Mouse (Mus musculus): ENCODE measurements around the gene Etfb. TPM values are rescaled to one million over a fixed set of nuclear protein-coding genes. Genes with fewer than 3 reads are reported as not detected.
A peak's percentile ranks its signal among the peaks of the same experiment; 100 is the strongest.

Gene Etfb
- polyA plus RNA-seq, 1 experiment from 2014 or later: 232 TPM

DNA sequence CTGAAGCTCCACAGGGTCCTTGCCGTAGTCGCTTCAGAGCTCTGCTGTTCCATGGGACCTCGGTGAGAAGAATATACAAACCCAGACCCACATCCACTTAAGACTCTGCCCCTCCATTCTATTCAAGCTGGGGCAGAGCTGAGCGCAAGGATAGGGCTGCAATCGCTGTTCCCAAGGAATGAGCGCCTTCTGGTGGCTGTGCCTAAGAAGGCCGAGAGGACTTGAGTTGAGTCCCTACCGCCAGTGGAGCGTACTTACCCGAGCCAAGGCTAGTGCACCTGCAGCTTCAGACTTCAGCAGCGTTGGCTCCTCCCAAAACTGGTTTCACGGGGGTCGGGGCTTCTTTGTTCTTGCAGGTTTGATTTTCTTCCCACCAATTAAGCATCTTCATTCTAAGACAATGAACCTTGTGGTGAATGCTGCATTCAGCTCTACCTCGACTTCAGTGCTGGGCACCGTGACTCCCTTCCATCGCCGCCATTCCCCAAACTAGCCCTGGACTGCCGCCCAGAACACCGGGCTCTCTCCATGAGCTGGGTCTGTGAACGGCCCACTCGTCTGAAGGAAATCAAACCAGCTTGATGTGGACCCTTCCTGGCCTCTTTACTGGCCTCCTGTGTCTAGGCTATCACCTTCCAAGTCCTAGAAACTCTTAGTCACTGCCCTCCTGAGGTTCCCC lies 51.6 kb downstream of the Etfb start:
- DNase-seq (ENCODE audit: low spot score): peak; percentile 29

Small RNA genes lying within 50 kb of the gene (microRNA-seq; reads per million reads assigned to microRNA genes)
- not detected for gene Mir7051 (ENCODE audit: borderline number of aligned reads)

Other genes starting within 250 kb of the Etfb start
- 10.0 and 10.2 TPM in 2 replicates for gene Zfp715, start 130.8 kb upstream of the Etfb start, polyA plus RNA-seq (2015; fragmentation: Nextera tagmentation; extraction: Ambion mirVana)
- 0.69 and 0.74 TPM in 2 replicates for gene Siglecf, start 92.7 kb upstream of the Etfb start, polyA plus RNA-seq (2015; fragmentation: Nextera tagmentation; extraction: Ambion mirVana)
- 0.48 and 0.49 TPM in 2 replicates for gene Siglecg, start 35.9 kb upstream of the Etfb start, polyA plus RNA-seq (2015; fragmentation: Nextera tagmentation; extraction: Ambion mirVana)
- gene Lim2, start 16.4 kb upstream of the Etfb start, polyA plus RNA-seq (2015; fragmentation: Nextera tagmentation; extraction: Ambion mirVana): not detected in 2 replicates
- gene Nkg7, start 7.0 kb upstream of the Etfb start, polyA plus RNA-seq (2015; fragmentation: Nextera tagmentation; extraction: Ambion mirVana): 94.0 and 101 TPM in 2 replicates
- not detected in 2 replicates for gene Cldnd2, start 3.3 kb upstream of the Etfb start, polyA plus RNA-seq (2015; fragmentation: Nextera tagmentation; extraction: Ambion mirVana)
- gene Gm45233, start within 50 bp of the Etfb start, polyA plus RNA-seq (2015; fragmentation: Nextera tagmentation; extraction: Ambion mirVana): 0.17 TPM in 1 of 2 replicates, not detected in the other
- gene Vsig10l, start 19.1 kb downstream of the Etfb start, polyA plus RNA-seq (2015; fragmentation: Nextera tagmentation; extraction: Ambion mirVana): 1.5 TPM in 2 replicates
- not detected in 2 replicates for gene Iglon5, start 46.0 kb downstream of the Etfb start, polyA plus RNA-seq (2015; fragmentation: Nextera tagmentation; extraction: Ambion mirVana)
- gene 4931406B18Rik, start 61.9 kb downstream of the Etfb start, polyA plus RNA-seq (2015; fragmentation: Nextera tagmentation; extraction: Ambion mirVana): not detected in 2 replicates
- 1.4 TPM in 2 replicates for gene Cd33, start 100.3 kb downstream of the Etfb start, polyA plus RNA-seq (2015; fragmentation: Nextera tagmentation; extraction: Ambion mirVana)
- 1.3 and 1.4 TPM in 2 replicates for gene Zfp658, start 118.2 kb downstream of the Etfb start, polyA plus RNA-seq (2015; fragmentation: Nextera tagmentation; extraction: Ambion mirVana)
- gene Zfp719, start 135.5 kb downstream of the Etfb start, polyA plus RNA-seq (2015; fragmentation: Nextera tagmentation; extraction: Ambion mirVana): 6.4 and 6.5 TPM in 2 replicates
- gene Zfp819, start 163.1 kb downstream of the Etfb start, polyA plus RNA-seq (2015; fragmentation: Nextera tagmentation; extraction: Ambion mirVana): 0.12 TPM in 1 of 2 replicates, not detected in the other
- gene Ceacam18, start 190.6 kb downstream of the Etfb start, polyA plus RNA-seq (2015; fragmentation: Nextera tagmentation; extraction: Ambion mirVana): 0.29 and 0.71 TPM in 2 replicates
- gene Siglece, start 216.1 kb downstream of the Etfb start, polyA plus RNA-seq (2015; fragmentation: Nextera tagmentation; extraction: Ambion mirVana): 0.43 and 0.73 TPM in 2 replicates
- gene Ctu1, start 227.9 kb downstream of the Etfb start, polyA plus RNA-seq (2015; fragmentation: Nextera tagmentation; extraction: Ambion mirVana): 11.7 and 12.9 TPM in 2 replicates
- 0.17 and 0.18 TPM in 2 replicates for gene Klk14, start 246.3 kb downstream of the Etfb start, polyA plus RNA-seq (2015; fragmentation: Nextera tagmentation; extraction: Ambion mirVana)

Measured in thymus, postnatal 0 days (tissue).